Mouse (Mus musculus) heart, embryonic 15.5 days (tissue): Measurements from ENCODE around the gene Alcam. TPM values are rescaled to one million over a fixed set of nuclear protein-coding genes. Genes with fewer than 3 reads are reported as not detected.

Source experiments
- ATAC-seq: fragments of 200-750 bp; cut with Nextera tagmentation; replicated peaks from 2 replicates; pipeline ENCODE4 v1.8.0; 2017; ENCODE audit warnings: low read depth, moderate TSS enrichment; ENCODE audit not compliant: insufficient number of reproducible peaks, insufficient read depth, low FRiP score
- H3K27ac ChIP-seq: fragments of 300-500 bp; sonication (generic); 2 replicates; pipeline ENCODE4 v1.5.1; 2015; ENCODE audit warnings: mild to moderate bottlenecking, inconsistent platforms
- H3K27me3 ChIP-seq: fragments of 300-500 bp; sonication (generic); 2 replicates; pipeline ENCODE4 v1.6.1; 2015; ENCODE audit warnings: inconsistent platforms
- H3K36me3 ChIP-seq: fragments of 300-500 bp; sonication (generic); 2 replicates; pipeline ENCODE4 v1.6.1; 2015; ENCODE audit warnings: mild to moderate bottlenecking, inconsistent platforms
- H3K4me1 ChIP-seq: fragments of 300-500 bp; sonication (generic); replicated peaks from 2 replicates; pipeline ENCODE4 v1.6.1; 2015; ENCODE audit warnings: inconsistent platforms
- H3K4me2 ChIP-seq: fragments of 300-500 bp; sonication (generic); 2 replicates; pipeline ENCODE4 v1.6.1; 2015; ENCODE audit warnings: inconsistent platforms, mild to moderate bottlenecking, moderate library complexity
- H3K4me3 ChIP-seq: fragments of 300-500 bp; sonication (generic); 2 replicates; pipeline ENCODE4 v1.5.1; 2015; ENCODE audit warnings: mild to moderate bottlenecking, inconsistent platforms
- H3K9ac ChIP-seq: fragments of 300-500 bp; sonication (generic); 2 replicates; pipeline ENCODE4 v1.6.1; 2015; ENCODE audit warnings: mild to moderate bottlenecking, inconsistent platforms
- H3K9me3 ChIP-seq: fragments of 300-500 bp; sonication (generic); replicated peaks from 2 replicates; pipeline ENCODE4 v1.6.1; 2016; ENCODE audit warnings: inconsistent platforms
- WGBS: fragments of 180-500 bp; shearing (Covaris S2); methylation state at CpG from one replicate; pipeline ENCODE4 v1.1.7; 2015; ENCODE audit warnings: mixed read lengths; 5-methylcytosine and 5-hydroxymethylcytosine counted together
- polyA plus RNA-seq: library from polyadenylated mRNA; unstranded; fragments of >200 nt; fragmentation: Nextera tagmentation; extraction: Ambion mirVana; gene quantifications from 2 replicates; pipeline ENCODE4 v1.2.1, GENCODE M21; 2015

The Alcam gene
- polyA plus RNA-seq, 1 experiment from 2014 or later = 10.0 TPM

- WGBS = 67% methylated on average over 6 of the region's 6 CpGs
- Histone ChIP-seq H3K4me2 (no peak overlapping the region), H3K27me3 (no peaks in the 10 kb centered on the region), H3K4me3 (no peak overlapping the region), H3K4me1 (0 out of 2 replicates have a peak, but pooled peaks cover 3% of the 10 kb centered on the region), H3K9me3 (no peaks in the 10 kb centered on the region), H3K27ac (no peak overlapping the region), H3K36me3 (no peaks in the 10 kb centered on the region), H3K9ac (no peak overlapping the region)
- no peak for ATAC-seq
Measured at GRCm38 (mm10) chr16:52439007-52439406, 14.9 kb downstream of the Alcam start.

- no peak overlapping the region for H3K4me3 ChIP-seq
- H3K9me3 ChIP-seq = no peaks in the 10 kb centered on the region
- WGBS = 54% methylated on average over 6 of the region's 6 CpGs
- H3K4me2 ChIP-seq = no peak overlapping the region
- H3K27ac ChIP-seq = no peak overlapping the region
- H3K9ac ChIP-seq = no peak overlapping the region
- ATAC-seq = no peak
- H3K4me1 ChIP-seq = no peaks in the 10 kb centered on the region
- no peaks in the 10 kb centered on the region for H3K27me3 ChIP-seq
- no peaks in the 10 kb centered on the region for H3K36me3 ChIP-seq
Measured at GRCm38 (mm10) chr16:52438216-52438904, 15.5 kb downstream of the Alcam start.

- WGBS = 46% methylated on average over 11 of the region's 11 CpGs
- Histone ChIP-seq H3K4me2 (no peak overlapping the region), H3K4me1 (peaks cover 3% of the 10 kb centered on the region; the same call in 1 of the 2 replicates), H3K27ac (0 out of 2 replicates have a peak overlapping the region, but pooled peaks have one; percentile 3), H3K36me3 (no peaks in the 10 kb centered on the region), H3K9ac (no peak overlapping the region), H3K27me3 (no peaks in the 10 kb centered on the region), H3K4me3 (no peak overlapping the region), H3K9me3 (no peaks in the 10 kb centered on the region)
- 0 out of 2 replicates have a peak, but pooled peaks have one; percentile 39 for ATAC-seq
Measured at GRCm38 (mm10) chr16:52433189-52433588, 20.7 kb downstream of the Alcam start.

- Histone ChIP-seq H3K4me3 (no peak overlapping the region), H3K9me3 (no peaks in the 10 kb centered on the region), H3K4me1 (peaks cover 3% of the 10 kb centered on the region; the same call in 1 of the 2 replicates), H3K4me2 (no peak overlapping the region), H3K36me3 (no peaks in the 10 kb centered on the region), H3K27me3 (no peaks in the 10 kb centered on the region), H3K9ac (no peak overlapping the region), H3K27ac (no peak overlapping the region)
- WGBS = 79% methylated on average over 1 of the region's 1 CpGs
- no peak for ATAC-seq
Measured at GRCm38 (mm10) chr16:52432072-52432471, 21.8 kb downstream of the Alcam start.

GRCm38 (mm10) chr16:52431590-52431989, 22.3 kb downstream of the Alcam start:
- 79% methylated on average over 2 of the region's 2 CpGs for WGBS

GRCm38 (mm10) chr16:52430073-52430472, 23.8 kb downstream of the Alcam start:
- peaks cover 3% of the 10 kb centered on the region; the same call in 1 of the 2 replicates for H3K4me1 ChIP-seq
- H3K9me3 ChIP-seq = no peaks in the 10 kb centered on the region
- ATAC-seq = no peak
- H3K27ac ChIP-seq = no peak overlapping the region
- no peak overlapping the region for H3K4me3 ChIP-seq
- no peak overlapping the region for H3K9ac ChIP-seq
- 81% methylated on average over 3 of the region's 3 CpGs for WGBS
- no peaks in the 10 kb centered on the region for H3K27me3 ChIP-seq
- no peak overlapping the region for H3K4me2 ChIP-seq
- H3K36me3 ChIP-seq = no peaks in the 10 kb centered on the region

More at GRCm38 (mm10) chr16:52431590-52431989, 22.3 kb downstream of the Alcam start:
- Histone ChIP-seq H3K4me2 (no peak overlapping the region), H3K9ac (no peak overlapping the region), H3K4me3 (no peak overlapping the region), H3K4me1 (peaks cover 3% of the 10 kb centered on the region; the same call in 1 of the 2 replicates), H3K27ac (no peak overlapping the region), H3K27me3 (no peaks in the 10 kb centered on the region), H3K9me3 (no peaks in the 10 kb centered on the region), H3K36me3 (no peaks in the 10 kb centered on the region)
- ATAC-seq = no peak

- ATAC-seq = no peak
- Histone ChIP-seq H3K4me1 (peaks cover 3% of the 10 kb centered on the region; the same call in 1 of the 2 replicates), H3K9ac (no peak overlapping the region), H3K27me3 (no peaks in the 10 kb centered on the region), H3K4me2 (no peak overlapping the region), H3K9me3 (no peaks in the 10 kb centered on the region), H3K27ac (no peak overlapping the region), H3K4me3 (no peak overlapping the region), H3K36me3 (no peaks in the 10 kb centered on the region)
Measured at GRCm38 (mm10) chr16:52429661-52430060, 24.2 kb downstream of the Alcam start.

GRCm38 (mm10) chr16:52428505-52428904, 25.4 kb downstream of the Alcam start:
- WGBS = 19% methylated on average over 4 of the region's 4 CpGs
- H3K9ac ChIP-seq = no peak overlapping the region
- H3K36me3 ChIP-seq = no peaks in the 10 kb centered on the region
- no peak overlapping the region for H3K4me3 ChIP-seq
- H3K27ac ChIP-seq = peak overlapping the region; percentile 68
- no peaks in the 10 kb centered on the region for H3K27me3 ChIP-seq
- peak; percentile 86 for ATAC-seq
- H3K4me1 ChIP-seq = peaks cover 3% of the 10 kb centered on the region; the same call in 1 of the 2 replicates
- no peaks in the 10 kb centered on the region for H3K9me3 ChIP-seq
- peak overlapping the region; percentile 41 for H3K4me2 ChIP-seq

- WGBS = 55% methylated on average over 5 of the region's 5 CpGs
- H3K9ac ChIP-seq = no peak overlapping the region
- H3K4me3 ChIP-seq = no peak overlapping the region
- no peak overlapping the region for H3K27ac ChIP-seq
- no peaks in the 10 kb centered on the region for H3K9me3 ChIP-seq
- no peaks in the 10 kb centered on the region; the same call in 1 of the 2 replicates for H3K4me1 ChIP-seq
- H3K4me2 ChIP-seq = no peak overlapping the region
- no peak for ATAC-seq
- H3K27me3 ChIP-seq = no peaks in the 10 kb centered on the region
- no peaks in the 10 kb centered on the region for H3K36me3 ChIP-seq
Measured at GRCm38 (mm10) chr16:52418568-52419158, 35.2 kb downstream of the Alcam start.

GRCm38 (mm10) chr16:52417982-52418381, 35.9 kb downstream of the Alcam start:
- Histone ChIP-seq H3K4me1 (no peaks in the 10 kb centered on the region; the same call in 1 of the 2 replicates), H3K27me3 (no peaks in the 10 kb centered on the region), H3K4me3 (no peak overlapping the region), H3K9ac (no peak overlapping the region), H3K27ac (no peak overlapping the region), H3K9me3 (no peaks in the 10 kb centered on the region), H3K4me2 (no peak overlapping the region), H3K36me3 (no peaks in the 10 kb centered on the region)
- WGBS = 78% methylated on average over 5 of the region's 5 CpGs
- no peak for ATAC-seq

- no peak for ATAC-seq
- no peaks in the 10 kb centered on the region for H3K9me3 ChIP-seq
- WGBS = 90% methylated on average over 7 of the region's 7 CpGs
- H3K4me1 ChIP-seq = no peaks in the 10 kb centered on the region; the same call in 1 of the 2 replicates
- no peak overlapping the region for H3K27ac ChIP-seq
- H3K27me3 ChIP-seq = no peaks in the 10 kb centered on the region
- H3K36me3 ChIP-seq = no peaks in the 10 kb centered on the region
- H3K4me3 ChIP-seq = no peak overlapping the region
- H3K4me2 ChIP-seq = no peak overlapping the region
- H3K9ac ChIP-seq = no peak overlapping the region
Measured at GRCm38 (mm10) chr16:52417146-52417545, 36.7 kb downstream of the Alcam start.
